Mouse (Mus musculus) brain, adult 10 weeks (tissue): ENCODE measurements around the gene Gm5862. TPM values are rescaled to one million over a fixed set of nuclear protein-coding genes. Genes with fewer than 3 reads are reported as not detected.

Experiments
- polyA plus RNA-seq: library from polyadenylated mRNA; stranded (reverse); fragments of 350-450 nt; fragmentation: Illumina TruSeq; extraction: RNeasy Lipid Tissue Mini Kit (QIAGEN cat#74804); gene quantifications from one replicate; pipeline ENCODE4 v1.2.3, GENCODE M21; 2015; ENCODE audit warnings: low read depth, low replicate concordance

Gene Gm5862
- polyA plus RNA-seq: not detected

GRCm38 (mm10) chr5:26022816-26023215, at the start of gene Gm5862:
Gm5862 (minus strand) TSS chr5:26022916.

GRCm38 (mm10) chr5:26058481-26058880, 35.8 kb upstream of the Gm5862 start, which contains the start of gene Gm7347:
Gm7347 (minus strand) TSS chr5:26058581.

GRCm38 (mm10) chr5:26039458-26039857, 16.7 kb upstream of the Gm5862 start, which contains the start of gene Speer4a:
Speer4a (minus strand) TSS chr5:26039558.

GRCm38 (mm10) chr5:26004698-26005097, 18.0 kb downstream of the Gm5862 start, which contains the start of gene Gm1979:
Gm1979 (minus strand) TSS chr5:26004798.

GRCm38 (mm10) chr5:25988550-25988949, 34.2 kb downstream of the Gm5862 start, which contains the start of gene Gm21698:
Gm21698 (minus strand) TSS chr5:25988650.

GRCm38 (mm10) chr5:25972563-25972962, 50.2 kb downstream of the Gm5862 start, which contains the start of gene Gm21680:
Gm21680 (minus strand) TSS chr5:25972663.

Other genes starting within 250 kb of the Gm5862 start
- not detected for gene Gm21663, start 80.5 kb downstream of the Gm5862 start, polyA plus RNA-seq
- not detected for gene Gm21671, start 68.5 kb downstream of the Gm5862 start, polyA plus RNA-seq
- gene Gm21680, start 50.3 kb downstream of the Gm5862 start, polyA plus RNA-seq: not detected
- not detected for gene Gm21698, start 34.3 kb downstream of the Gm5862 start, polyA plus RNA-seq
- gene Gm1979, start 18.1 kb downstream of the Gm5862 start, polyA plus RNA-seq: not detected
- gene Speer4a, start 16.6 kb upstream of the Gm5862 start, polyA plus RNA-seq: not detected
- not detected for gene Gm7347, start 35.7 kb upstream of the Gm5862 start, polyA plus RNA-seq
- gene Gm10471, start 66.4 kb upstream of the Gm5862 start, polyA plus RNA-seq: not detected
- gene 5031410I06Rik, start 82.4 kb upstream of the Gm5862 start, polyA plus RNA-seq: not detected
- not detected for gene Gm10220, start 98.5 kb upstream of the Gm5862 start, polyA plus RNA-seq
- 0.48 TPM for gene Gm7361, start 234.8 kb upstream of the Gm5862 start, polyA plus RNA-seq